Mouse (Mus musculus) layer of hippocampus, postnatal 10 days (tissue): Measurements from ENCODE around the gene Slc28a3. TPM values are rescaled to one million over a fixed set of nuclear protein-coding genes. Genes with fewer than 3 reads are reported as not detected.
A peak's percentile ranks its signal among the peaks of the same experiment; 100 is the strongest.

Source experiments
- DNase-seq, 2 experiments: peaks; one replicate each; pipeline ENCODE4 v3.0.0; 2021; ENCODE audit warnings: low spot score in 2 of 2
- long read RNA-seq: library from polyadenylated mRNA; stranded (forward); transcript quantifications from one replicate; pipeline ENCODE4 v2.0.0, GENCODE M21; 2023
- total RNA-seq, 2 experiments: library from RNA; stranded (reverse); gene quantifications; 2 replicates each; pipeline ENCODE4 v1.2.3; 2021

The Slc28a3 gene
- under 1 TPM; 0.20 to 0.27 TPM for total RNA-seq
- long read RNA-seq: 0 reads

DNA sequence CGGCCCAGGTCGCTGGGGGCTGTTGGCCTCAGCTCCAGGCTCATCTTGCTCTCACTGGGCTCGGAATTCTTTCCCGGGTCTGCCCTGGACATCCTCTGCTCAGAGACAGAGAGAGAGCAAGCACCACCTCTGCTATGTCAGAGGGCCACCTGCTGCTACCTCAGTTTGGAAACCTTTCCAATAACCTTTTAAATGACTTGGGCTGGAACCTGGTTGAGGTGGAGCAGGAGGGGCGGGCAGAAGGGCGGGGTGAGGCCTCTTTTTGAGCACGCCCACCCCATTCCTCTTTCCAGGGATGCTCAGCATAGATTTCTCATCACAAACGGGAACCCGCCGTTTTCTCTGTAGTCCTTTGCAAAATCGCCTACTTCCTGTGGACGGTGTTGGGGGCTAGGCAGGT is at the start of gene Slc28a3:
Gene Slc28a3 (minus strand): TSS at position 162 of the 400 bp plus-strand sequence.
- no peak for DNase-seq

DNA sequence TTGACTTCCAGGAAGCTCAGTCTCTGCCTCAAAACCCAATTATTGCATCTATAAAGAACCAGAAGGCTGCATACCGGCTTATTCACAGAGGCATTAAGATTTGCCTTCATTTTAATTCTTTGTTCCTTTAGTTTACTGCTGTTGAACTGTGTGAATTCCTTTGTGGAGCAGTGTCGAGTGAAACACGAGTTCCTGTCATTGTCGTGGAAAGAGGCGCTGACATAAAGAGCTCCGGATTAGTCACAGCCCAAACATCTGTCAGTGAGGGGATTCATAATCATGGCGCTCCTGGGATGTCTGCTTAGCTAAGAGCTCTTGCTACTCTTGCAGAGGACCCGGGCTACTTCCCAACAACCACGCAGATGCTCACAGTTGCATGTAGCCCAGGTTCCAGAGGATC is 47.3 kb upstream of the Slc28a3 start:
- DNase-seq: no peak

DNA sequence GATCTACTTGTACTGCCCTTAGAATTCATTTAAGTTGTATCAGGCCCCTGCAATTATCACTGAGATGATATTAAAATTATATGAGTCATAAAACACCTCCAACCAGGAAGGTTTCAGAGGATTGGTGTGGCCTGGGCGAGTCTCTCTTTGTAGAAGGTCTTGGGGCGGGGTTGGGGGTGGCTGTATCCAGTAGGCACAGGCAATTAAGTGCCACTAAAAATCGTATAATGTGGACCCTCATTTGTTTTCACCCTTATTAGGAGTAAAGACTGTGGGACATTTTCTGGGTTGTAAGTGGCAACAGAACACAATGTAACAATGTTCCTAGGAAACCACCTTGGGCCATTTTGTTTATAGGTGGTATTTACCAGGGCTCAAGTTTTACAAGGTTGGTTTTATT is 46.2 kb upstream of the Slc28a3 start:
- DNase-seq: no peak

DNA sequence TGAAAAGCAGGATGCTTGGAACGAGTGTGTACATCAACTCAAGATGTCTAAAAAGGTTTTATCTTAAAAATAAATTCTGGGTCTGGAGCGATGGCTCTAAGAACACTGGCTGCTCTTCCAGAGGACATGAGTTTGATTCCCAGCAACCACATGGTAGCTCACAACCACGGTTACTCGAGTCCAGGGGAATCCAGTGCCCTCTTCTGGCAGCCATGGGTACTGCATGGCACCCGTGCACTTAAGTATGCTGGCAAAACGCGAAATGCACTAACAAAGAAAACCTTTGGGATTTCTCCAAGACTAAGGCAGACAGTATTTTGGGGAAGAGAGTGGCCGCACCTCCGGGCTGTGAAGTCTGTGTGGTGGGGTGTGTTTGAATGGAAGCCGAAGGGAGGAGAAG is 44.9 kb upstream of the Slc28a3 start:
- DNase-seq: no peak

DNA sequence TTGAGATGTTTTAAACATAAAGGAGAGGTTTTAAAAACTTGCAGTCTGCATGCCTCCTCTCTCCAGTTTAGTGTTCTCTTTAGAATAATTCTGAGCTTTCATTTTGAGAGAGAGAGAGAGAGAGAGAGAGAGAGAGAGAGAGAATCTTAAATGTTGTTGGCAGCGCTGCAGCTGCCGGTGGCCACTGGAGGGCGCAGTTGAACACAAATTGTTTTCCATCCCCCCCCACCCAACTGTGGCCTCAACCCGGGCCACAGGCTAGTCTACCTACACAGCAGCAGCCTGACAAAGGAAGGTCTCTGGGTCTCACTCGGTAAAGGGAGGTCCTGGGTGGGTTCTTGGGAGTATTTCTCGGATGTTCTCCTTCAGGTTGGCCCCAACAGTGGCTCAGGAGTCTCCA is 29.7 kb upstream of the Slc28a3 start:
- peak; percentile 78 for DNase-seq

DNA sequence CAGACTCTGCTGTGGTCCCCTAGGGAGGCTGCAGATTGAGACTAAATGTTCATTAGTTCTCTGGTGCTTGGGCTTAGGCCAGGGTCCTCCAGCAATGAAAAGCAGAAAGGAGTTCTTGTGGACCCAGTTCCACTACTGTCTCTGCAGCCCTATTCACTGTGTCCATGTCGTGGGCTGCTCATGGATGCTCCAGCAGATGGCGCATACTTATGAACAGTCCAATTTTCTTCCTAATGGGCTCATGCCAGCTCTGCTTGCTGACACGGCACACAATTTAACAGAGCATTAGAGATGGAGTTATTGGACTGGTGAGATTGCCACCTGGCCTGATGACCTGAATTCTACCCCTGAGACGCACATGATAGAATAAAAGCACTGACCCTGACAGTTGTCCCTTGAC is 28.3 kb upstream of the Slc28a3 start:
- peak; percentile 73 to 79 for DNase-seq

DNA sequence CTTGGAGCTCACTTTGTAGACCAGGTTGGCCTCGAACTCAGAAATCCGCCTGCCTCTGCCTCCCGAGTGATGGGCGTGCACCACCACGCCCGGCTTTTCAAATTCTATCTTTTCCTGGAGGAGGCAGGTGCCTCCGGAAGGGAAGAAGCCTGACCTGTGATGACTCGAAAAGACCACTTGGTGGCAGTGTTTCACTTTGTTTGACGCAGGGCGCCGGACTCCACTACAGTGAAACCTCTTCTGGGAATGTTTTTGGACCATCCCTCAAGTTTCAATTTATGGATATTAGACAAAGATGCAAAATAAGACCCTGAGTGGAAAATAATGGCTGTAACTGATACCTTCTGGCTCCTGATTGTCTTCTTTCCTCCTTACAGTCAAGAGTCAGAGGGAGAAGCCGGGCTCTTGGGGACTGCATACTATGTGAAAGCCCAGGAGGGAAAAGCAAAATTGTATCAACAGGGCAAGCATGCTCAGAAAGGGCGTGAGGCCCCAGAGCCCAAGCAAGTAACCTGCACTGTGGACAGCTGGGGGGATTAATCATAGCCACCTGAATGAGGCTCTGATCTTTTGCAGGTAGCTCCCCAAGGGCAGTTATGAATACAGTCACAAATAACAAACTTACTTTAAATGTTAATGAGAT is 26.8 kb upstream of the Slc28a3 start:
- DNase-seq: peak; percentile 66 to 72

DNA sequence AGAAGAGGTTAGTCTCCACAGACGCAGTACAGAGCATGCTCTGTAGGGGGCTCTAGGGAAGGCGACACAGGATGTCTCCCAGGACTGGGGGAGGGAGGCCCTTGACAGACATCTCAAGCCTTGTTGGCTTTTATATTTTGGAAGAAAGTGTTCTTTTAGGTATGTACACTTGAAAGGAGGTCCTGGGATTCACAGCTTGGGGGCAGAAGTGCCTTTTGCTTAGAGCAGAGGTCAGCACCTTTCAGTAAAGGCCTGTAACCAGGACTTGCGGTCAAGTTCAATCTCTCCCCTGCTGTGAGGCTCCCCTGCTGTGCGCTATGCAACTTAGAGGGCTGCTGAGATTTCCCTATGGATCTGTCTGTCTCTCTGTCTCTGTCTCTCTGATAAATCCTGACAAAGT is 23.2 kb upstream of the Slc28a3 start:
- no peak for DNase-seq

DNA sequence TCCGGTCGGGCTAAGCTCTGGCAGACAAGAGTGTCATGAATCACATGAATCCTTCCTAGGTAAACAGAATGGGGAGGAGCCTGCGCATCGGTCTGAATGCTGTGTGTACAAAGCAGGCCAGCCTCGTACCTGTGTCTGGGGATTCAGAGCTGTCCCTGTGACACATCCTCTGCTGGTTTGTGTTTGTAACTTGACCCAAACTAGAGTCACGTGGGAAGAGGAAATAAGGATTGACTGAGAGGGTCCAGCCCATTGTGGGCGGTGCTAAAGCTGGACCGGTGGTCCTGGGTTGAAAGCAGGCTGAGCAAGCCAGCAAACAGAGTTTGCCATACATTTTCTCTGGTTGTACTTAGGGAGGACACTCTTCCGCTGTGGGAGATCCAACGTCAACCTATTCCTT is 20.1 kb upstream of the Slc28a3 start:
- no peak for DNase-seq

DNA sequence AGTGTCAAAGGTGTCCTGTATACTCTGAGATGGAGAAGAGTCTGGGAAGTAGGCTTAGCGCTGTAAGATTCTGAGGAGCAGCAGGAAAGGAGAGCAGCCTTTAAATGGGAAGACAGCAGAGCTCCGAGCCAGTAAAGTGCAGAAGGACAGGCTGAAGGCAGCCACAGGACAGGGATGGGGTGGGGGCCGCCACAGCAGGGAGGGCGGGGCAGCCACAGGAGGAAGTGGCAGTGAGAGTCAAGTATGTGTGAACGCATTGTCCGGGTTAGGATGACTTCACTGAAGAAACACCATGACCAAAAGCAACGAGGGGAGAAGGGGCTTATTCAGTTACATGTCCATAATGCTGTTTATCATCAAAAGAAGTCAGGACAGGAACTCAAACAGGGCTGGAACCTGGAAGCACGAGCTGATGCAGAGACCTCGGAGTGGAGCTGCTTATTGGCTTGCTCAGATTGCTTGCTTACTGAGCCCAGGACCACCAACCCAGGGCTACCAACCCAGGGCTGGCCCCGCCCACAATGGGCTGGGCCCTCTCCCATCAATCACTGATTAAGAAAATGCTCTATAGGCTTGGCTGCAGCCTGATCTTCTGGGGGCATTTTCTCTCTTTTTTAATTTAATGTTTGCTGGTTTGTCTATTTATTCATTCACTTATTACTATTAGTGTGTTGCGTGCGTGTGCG is 18.8 kb upstream of the Slc28a3 start:
- DNase-seq: no peak

DNA sequence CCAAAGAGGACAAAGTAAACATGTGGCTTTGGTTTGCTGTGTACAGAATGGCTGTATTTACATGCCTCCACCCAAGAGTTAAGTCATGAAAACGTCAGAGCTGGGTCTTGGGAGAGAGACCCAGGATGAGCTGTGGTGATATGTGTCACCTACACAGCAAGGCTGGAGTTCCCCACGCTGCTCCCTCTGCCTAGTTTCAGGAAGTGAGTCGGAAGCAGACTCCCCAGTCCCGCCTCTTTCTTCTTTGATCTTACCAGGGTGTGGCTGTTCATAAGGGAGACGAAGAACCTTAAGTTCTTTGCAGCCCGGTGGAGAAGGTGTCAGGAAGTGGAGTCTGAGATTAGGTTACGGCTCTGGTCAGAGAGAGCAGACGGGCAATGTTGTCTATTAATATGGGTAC is 12.0 kb upstream of the Slc28a3 start:
- DNase-seq: no peak

DNA sequence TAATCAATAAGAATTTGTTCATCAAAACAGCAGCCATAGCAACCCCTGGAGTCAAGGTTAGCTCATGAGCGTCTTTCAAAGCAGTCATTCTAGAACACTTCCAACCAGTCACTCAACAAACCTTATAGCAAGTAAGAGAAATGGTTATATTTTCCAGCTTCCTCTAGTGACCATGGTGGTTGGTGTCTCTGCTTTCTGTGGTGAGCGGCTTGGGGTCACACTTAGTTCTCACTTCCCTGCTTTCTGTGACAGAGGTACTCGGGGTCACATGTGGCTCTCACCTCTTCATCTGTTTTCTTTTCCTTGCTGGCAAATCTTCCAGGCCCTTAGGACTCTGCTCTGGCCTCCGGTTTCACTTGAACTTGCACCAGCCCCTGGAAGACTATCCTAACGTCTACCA is 8.6 kb upstream of the Slc28a3 start:
- DNase-seq: no peak

DNA sequence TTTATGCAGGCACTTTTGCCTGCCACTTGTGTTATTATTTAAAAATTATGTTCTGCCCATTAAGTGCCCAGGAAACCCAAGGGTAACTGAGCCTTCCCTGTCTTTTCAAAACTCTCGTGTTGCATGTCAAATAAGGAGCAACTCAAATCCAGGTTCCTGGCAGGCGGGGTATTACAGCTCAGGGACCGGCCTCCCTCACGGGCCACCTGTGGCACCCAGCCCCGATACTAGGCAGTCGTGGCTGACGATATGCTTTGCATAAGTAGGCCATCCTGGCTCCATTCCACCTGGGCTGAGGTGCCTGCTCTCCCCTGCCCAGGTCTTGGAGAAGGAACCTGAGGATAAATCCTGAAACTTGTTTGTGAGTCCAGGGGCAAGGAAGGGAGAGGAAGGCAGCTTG is 618 bp downstream of the Slc28a3 start:
- no peak for DNase-seq

DNA sequence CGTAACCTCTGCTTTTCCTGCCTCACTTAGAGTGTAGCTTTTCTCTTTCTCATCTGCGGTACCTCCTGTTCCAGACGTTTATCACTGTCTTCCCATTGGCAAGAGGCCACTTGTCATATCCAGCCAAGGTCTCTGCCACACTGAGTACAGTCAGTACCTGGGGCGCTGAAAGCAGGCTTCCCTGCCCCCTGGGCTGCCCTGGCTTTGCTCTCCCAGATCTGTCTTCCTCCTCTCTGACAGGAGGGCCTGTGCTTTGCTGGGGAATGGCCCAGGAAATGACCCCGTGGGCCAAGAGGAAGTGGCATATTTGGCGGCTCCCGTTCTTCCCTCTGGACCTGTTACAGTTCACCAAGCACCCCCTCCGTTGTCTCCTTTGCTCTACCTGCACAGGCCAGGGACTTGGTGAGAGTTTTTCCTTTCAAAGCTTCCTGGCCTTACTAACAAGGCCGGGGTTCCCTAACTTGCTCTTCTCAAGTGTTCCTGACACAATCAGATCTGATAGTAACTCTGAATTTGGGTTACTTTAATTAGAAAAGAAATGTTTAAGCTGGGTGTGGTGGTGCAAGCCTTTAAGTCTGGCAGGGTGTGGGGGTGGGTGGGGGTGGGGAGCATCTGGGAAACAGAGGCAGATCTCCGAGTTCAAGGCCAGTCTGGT is 9.3 kb downstream of the Slc28a3 start:
- DNase-seq: no peak

DNA sequence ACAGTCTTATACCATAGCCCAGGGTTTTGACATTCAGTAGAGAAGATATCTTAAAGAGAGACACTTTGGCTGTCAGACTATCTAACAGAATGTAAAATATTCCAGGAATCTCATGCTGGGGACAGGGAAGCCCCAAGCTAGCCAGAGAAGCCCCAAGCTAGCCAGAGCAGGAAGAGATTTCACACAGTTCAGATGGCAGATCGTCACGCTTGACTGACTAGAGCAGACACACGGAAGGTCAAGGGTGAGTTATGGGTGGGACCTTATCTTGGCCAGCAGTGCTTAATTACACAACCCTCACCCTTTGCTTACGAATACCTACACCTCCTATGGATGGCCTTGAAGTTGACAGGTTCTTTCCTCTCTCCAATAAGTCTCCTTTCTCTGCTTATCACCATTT is 12.1 kb downstream of the Slc28a3 start:
- no peak for DNase-seq

DNA sequence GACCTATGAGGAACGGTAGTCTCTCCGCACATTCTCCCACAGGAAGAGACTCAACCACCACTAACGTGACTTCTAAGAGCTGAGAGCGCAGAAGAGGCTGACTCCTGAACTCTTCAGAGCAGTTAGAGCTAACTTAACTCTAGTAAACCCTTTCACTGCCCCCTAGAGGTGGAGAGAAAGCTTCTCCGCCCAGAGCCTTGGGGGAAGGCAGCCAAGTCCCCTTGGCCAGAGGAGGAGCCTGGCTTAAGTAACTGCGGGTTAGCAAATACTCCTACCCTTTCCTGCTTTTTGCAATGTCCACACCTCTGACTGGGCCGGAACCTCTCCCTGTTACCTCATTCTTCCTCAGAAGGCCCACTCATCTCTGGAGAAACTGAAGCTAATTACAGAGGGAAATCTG is 17.5 kb downstream of the Slc28a3 start:
- DNase-seq: peak; percentile 49 to 57

DNA sequence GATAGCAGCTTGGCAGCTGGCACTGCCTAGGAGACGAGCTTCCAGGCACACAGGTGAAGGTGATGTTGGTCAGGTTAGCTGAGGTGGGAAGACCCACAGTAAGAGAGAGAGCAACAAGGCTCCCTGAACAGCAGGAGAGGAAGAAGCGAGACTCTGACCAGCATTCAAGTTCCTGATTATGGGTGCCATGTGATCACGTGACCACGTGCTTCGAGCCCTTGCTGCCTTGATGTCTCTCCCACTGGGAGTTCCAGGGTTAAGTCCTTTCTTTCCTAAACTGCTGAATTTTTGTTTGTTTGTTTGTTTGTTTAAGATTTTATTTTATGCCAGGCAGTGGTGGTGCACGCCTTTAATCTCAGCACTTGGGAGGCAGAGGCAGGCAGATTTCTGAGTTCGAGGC is 18.8 kb downstream of the Slc28a3 start:
- DNase-seq: no peak

DNA sequence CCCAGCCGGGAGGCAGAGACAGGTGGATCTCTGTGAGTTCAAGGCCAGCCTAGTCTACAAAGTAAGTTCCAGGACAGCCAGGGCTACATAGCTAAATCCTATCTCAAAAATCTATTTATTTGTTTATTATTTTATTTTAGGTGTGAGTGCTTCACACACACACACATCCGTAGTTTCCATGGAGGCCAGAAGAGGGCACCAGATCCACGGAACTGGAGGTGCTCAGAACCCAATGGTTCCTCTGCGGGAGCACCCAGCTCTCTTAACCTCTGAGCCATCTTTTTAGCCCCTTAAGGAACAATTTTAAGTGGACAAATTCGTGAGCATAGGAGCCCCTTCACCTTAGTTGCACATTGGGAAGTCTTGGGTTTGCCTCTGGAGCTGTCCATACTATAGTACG is 20.0 kb downstream of the Slc28a3 start:
- DNase-seq: peak; percentile 66 to 70

DNA sequence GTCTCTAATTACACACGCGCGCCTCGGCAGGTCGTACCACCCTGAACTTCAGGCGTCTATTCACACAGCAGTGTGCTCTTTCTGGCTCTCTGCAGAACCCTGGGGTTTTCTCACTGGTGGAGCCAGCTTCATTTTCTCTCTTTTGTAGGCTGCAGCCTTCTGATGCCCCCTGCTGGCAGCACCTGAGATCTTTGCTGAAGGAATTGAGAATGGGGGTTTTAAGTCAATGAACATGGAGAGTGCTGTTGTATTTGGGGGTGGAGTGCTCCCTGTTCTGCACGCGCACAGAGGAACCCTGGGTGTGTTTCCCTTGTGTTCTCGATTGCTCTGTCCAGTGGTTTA is 21.2 kb downstream of the Slc28a3 start:
- peak; percentile 90 to 91 for DNase-seq

DNA sequence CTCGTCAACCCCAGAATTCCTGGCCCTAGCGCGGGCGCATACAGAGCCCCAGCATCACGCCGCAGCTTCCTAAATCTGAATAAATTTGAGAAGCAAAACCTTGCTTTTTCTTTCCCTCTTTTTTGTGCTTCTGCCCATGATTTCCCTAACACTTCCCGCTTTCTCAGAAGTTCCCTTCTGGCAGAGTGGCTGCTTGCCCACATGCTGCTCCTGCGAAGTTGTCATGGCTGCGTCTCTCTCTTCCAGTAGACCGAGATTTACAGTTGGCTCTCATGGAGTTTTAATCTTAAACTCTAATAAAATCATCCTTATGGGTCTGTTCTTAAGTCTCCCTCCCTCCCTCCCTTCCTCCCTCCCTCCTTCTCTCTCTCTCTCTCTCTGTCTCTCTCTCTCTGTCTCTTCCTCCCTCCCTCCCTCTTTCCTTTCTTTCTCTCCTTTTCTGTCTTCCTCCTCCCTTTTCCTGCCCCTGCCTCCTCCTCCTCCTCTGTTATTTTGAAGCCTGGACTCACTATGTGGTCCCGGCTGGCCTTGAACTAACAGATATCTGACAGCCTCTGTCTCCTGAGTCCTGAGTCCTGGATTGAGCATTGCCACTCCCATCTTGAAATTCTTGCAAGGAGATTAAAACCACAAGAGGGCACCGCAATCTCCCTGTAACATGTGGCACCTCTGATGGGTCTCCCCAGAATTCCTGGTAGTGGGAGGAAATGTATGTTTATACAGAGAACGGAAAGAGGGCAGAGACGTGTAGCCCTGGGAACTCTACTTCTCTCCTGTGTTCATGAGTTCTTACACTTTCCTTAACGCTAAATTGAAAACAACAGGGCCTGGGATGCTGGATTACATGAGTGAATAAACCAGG is 21.8 kb downstream of the Slc28a3 start:
- DNase-seq: peak; percentile 31 to 34

DNA sequence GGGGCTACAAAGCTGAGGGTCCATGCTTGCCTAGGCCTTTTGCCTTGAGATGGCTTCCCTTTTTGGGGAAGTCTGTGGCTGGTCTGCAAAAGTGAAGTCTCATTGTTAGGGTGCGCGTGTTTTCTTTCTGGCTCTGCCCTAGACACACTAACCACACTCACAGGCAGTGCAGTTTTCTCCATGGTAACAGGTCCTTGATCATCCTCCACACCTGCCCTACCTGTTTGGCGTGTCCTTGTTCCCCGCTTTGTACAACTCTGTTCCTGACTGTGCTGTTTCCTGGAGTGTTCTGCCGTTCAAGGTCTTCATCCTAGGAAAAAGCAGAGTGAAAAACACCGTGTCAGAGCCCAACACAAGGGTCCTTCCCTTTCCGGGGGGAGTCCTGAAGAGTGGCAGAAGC is 22.7 kb downstream of the Slc28a3 start:
- no peak for DNase-seq

DNA sequence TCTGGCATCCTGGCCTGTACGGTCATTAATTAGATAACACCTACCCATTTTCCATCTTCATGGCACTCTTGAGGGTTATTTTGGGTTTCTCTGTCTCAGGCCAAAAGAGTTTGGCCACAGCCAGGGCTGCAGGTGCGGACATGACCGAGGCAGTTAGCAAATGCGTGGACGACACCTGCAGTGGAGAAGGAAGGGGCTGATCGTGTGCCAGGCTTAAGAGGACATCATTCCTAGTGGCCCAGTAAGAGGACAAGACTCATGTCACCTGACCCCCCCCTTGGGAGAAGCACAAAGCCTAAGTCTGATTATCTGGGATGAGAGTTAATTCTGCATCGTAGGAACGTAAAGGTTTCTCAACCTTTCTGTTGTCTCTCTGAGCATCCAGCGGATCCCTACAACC is 44.5 kb downstream of the Slc28a3 start:
- no peak for DNase-seq
